Mouse (Mus musculus) G1E-ER4 (cell line): ENCODE results near the gene Kcnj10. TPM values are rescaled to one million over a fixed set of nuclear protein-coding genes. Genes with fewer than 3 reads are reported as not detected.

ENCODE experiments used
- GATA1 ChIP-seq: IDR thresholded peaks from one replicate; pipeline ENCODE4 v1.8.0; 2012; ENCODE audit warnings: low read length, inconsistent platforms
- polyA plus RNA-seq: library from polyadenylated mRNA; stranded (reverse); fragments of >175 nt; gene quantifications from 2 replicates; pipeline ENCODE4 v1.2.3, GENCODE M21; 2012

Gene Kcnj10
- polyA plus RNA-seq, 1 experiment, result not detected

DNA sequence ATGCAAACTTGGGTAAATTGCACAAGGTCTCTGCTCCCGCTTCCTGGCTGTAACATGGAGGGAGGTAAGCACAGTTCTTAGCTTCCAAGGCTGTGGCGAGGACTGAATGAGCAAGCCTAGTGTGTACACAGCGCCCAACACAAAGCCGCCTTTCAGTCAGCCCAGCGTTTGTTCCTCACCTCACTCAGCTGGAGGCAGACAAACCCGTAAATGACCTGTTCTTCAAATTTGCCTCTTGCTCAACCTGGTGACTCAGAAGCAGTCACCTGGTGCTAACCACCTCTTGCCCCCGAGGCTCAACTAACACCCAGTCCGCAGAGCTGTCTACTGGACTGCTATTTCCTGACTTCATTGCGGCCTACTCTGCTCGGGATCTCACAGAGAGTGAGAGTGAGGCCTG, 33.1 kb upstream of the Kcnj10 start:
- TF ChIP-seq GATA1, result no peak

- TF ChIP-seq GATA1, result no peak
These were observed 32.6 kb upstream of the Kcnj10 start for GRCm38 (mm10) chr1:172308409-172308808.

- TF ChIP-seq GATA1, result no peak
These were observed 31.2 kb upstream of the Kcnj10 start for GRCm38 (mm10) chr1:172309699-172310398.

DNA sequence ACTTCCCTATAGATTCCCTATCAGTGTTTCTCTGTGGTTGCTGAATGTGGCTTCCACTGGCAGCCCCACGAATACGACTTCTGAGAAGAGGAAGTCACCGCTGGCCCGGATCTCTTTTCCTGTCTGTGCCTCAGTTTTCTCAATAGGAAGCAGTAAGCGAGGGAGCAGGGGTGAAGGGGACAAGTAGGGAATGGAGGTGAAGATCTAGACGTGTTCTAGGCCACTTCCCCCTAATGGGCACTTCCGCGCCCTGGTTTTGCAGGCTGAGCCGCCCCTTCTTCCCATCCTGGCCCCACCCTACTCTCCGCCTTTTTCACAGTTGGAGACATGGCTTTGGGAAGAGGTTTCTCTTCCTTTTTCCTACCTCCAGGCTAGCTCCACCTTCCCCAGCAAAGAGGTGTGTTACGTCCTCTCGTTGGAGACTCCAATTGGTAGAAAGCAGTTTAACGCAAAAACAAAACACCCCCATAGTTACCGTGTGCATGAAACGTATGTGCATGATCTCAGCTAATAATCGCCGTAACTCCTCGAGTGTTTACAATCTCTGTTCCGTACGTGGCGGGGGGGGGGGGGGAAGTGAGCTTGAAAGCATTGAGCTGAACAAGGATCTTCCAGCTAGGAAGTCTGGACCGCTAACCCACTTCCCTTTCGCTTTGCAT, 29.6 kb upstream of the Kcnj10 start:
- no peak for TF ChIP-seq GATA1

GRCm38 (mm10) chr1:172311921-172312767, 28.9 kb upstream of the Kcnj10 start:
- TF ChIP-seq GATA1, result no peak

DNA sequence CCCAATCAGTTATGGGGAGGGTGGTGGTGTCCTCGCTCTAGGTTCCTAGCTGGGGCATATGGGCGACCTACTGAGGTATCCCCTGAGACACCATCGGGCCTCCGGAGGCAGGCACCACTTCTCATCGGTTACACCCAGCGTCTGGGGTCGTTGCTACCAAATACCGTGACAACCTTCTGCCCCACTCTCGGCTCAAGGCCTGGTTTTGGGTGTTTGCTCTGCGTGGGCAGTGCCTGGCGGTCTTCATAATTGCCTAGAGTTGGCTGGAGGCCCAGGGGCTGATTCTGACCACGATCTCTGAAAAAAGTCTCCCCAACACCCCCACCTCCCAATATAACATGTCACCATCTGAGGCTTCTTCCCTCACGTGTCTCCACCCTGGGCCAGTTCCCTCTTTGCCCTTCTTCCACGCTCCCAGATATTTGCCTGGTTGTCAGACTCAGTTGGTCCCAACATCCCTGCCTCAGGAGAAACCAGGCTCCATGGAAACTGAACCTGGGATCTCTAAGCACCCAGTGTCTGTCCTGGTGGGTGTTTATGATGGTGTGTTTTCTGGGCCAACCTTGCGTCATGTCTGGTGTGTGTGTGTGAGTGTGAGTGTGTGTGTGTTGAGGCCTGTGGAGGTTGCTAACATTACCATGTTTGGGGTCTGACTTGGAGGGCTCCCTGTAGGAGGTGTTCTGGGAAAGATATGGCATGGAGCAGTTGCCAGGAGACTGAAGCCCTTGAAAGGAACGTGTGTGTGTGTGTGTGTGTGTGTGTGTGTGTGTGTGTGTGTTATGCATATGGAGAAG, 28.0 kb upstream of the Kcnj10 start:
- no peak for TF ChIP-seq GATA1

- no peak for TF ChIP-seq GATA1
These were observed 27.2 kb upstream of the Kcnj10 start for GRCm38 (mm10) chr1:172313613-172314411.

- TF ChIP-seq GATA1, result no peak
These were observed 26.1 kb upstream of the Kcnj10 start for GRCm38 (mm10) chr1:172314911-172315310.

DNA sequence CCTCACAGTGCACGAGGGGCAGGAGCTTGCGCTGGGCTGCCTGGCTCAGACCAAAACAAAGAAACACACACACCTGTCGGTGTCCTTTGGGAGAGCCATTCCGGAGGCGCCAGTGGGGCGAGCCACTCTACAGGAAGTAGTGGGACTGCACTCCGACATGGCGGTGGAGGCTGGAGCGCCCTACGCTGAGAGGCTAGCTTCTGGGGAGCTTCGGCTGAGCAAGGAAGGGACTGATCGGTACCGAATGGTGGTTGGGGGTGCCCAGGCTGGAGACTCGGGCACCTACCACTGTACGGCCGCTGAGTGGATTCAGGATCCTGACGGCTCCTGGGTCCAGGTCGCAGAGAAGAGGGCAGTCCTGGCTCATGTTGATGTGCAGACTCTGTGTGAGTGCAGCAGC, 23.6 kb upstream of the Kcnj10 start:
- no peak for TF ChIP-seq GATA1

- TF ChIP-seq GATA1, result no peak
These were observed 23.1 kb upstream of the Kcnj10 start for GRCm38 (mm10) chr1:172317946-172318345.

- no peak for TF ChIP-seq GATA1
These were observed 22.5 kb upstream of the Kcnj10 start for GRCm38 (mm10) chr1:172318424-172319035.

- TF ChIP-seq GATA1, result no peak
These were observed 21.7 kb upstream of the Kcnj10 start for GRCm38 (mm10) chr1:172319346-172319745.

GRCm38 (mm10) chr1:172319921-172320411, 21.0 kb upstream of the Kcnj10 start:
- TF ChIP-seq GATA1, result no peak

DNA sequence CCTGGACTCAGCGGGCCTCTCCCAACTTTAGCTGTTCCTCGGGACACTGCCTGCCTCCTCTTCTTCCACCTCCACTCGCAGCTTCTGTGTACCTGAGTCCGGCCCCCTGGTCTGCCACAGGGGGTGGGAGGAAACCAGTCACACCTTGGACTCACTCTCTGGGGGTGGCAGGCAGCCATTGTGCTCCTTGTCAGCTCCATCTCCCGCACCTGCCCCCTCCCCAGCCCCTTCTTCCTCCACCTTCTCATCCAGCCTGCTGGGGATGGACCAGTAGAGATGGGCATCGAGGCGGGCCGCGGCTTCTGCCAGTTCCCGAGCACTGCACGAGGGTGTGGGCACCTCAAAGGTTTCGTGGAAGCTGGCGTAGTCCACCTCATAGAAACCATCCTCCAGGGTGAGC, 18.3 kb upstream of the Kcnj10 start:
- no peak for TF ChIP-seq GATA1
